Comparison of ENCODE assay signal across 8 mouse cellular contexts in the genomic region with DNA sequence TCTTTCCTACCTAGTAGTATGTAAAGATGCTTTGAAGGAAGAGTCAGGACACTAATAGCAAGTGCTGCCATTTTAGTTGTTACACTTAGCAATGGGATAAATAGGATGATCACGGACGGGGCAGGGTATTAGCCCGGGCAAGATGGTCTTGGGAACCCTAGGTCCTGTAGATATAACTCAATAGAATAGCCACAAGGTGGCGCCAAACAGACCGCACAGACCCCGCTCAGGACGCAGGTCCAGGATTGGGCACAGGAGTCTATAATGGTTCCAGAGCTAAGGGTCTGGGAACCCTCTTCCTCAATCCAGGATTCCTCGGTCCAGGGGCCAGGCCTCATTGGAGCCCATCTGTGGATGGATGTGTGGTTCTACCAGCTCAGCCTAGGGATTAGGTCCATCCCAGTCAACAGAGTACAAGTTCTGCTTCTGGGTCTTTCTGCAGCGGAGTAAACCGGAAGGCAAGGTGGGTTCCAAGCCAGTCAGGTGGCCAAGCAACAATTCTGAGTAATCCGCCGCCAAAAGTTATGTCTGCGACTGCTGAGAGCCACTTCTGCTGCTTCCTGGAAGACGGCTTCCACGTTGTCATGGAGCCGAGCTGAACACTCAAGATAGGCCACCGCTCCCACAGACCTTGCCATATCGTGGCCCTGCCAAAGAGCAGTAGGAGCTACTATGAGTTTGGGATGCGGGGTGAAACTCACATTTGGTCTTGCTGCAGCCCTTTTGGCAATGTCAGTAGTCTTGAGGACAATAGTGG. TPM values are rescaled to one million over a fixed set of nuclear protein-coding genes. Genes with fewer than 3 reads are reported as not detected.
DNase-seq lines count a peak whose midpoint lies in the region; ATAC-seq and TF ChIP-seq lines count a peak whose summit lies in the region.

No protein-coding gene starts in this region.

- peak; percentile 38 for DNase-seq in forebrain, embryonic 14.5 days (ENCODE audit: low spot score)
- DNase-seq in forebrain, embryonic 10.5 days (ENCODE audit: extremely low spot score, low spot score) = no peak
- no peak for DNase-seq in midbrain, postnatal 0 days (ENCODE audit: low spot score)
- peak; percentile 46 for DNase-seq in cerebellum, adult 8-10 months
- peak; percentile 15 for DNase-seq in liver, embryonic 13.5 days
- DNase-seq in thymus, postnatal 36 days = peak; percentile 21
- DNase-seq in Muller cell, postnatal 12 days (ENCODE audit: inconsistent ontology term) = no peak

- H3K9ac ChIP-seq in forebrain, embryonic 14.5 days (ENCODE audit: low read length) = no peak overlapping the region
- H3K9ac ChIP-seq in midbrain, postnatal 0 days (replicated peaks; ENCODE audit: low read length, poor library complexity, severe bottlenecking) = no peak overlapping the region
- H3K9ac ChIP-seq in midbrain, embryonic 15.5 days = no peak overlapping the region
- H3K9ac ChIP-seq in liver, embryonic 13.5 days = no peak overlapping the region

- TF ChIP-seq CTCF in midbrain, postnatal 0 days (IDR thresholded peaks at IDR 0.05) = peak; percentile 46

- no peaks in the 10 kb centered on the region for H3K4me1 ChIP-seq in forebrain, embryonic 14.5 days (ENCODE audit: control insufficient read depth, insufficient read depth, low read length)
- H3K4me1 ChIP-seq in forebrain, embryonic 10.5 days = no peaks in the 10 kb centered on the region
- H3K4me1 ChIP-seq in midbrain, postnatal 0 days (ENCODE audit: insufficient read depth, low read length) = no peaks in the 10 kb centered on the region
- no peaks in the 10 kb centered on the region for H3K4me1 ChIP-seq in midbrain, embryonic 15.5 days
- H3K4me1 ChIP-seq in liver, embryonic 13.5 days (replicated peaks) = peaks cover 2% of the 10 kb centered on the region

- H3K4me3 ChIP-seq in forebrain, embryonic 14.5 days (ENCODE audit: low read depth, low read length) = no peak overlapping the region
- no peak overlapping the region for H3K4me3 ChIP-seq in forebrain, embryonic 10.5 days
- H3K4me3 ChIP-seq in midbrain, postnatal 0 days (ENCODE audit: low read depth, low read length) = no peak overlapping the region
- H3K4me3 ChIP-seq in midbrain, embryonic 15.5 days = no peak overlapping the region
- no peak overlapping the region for H3K4me3 ChIP-seq in liver, embryonic 13.5 days (replicated peaks)

- H3K4me2 ChIP-seq in forebrain, embryonic 14.5 days (ENCODE audit: low read length) = no peak overlapping the region
- H3K4me2 ChIP-seq in midbrain, postnatal 0 days (ENCODE audit: low read depth, low read length, poor library complexity, severe bottlenecking) = no peak overlapping the region
- H3K4me2 ChIP-seq in midbrain, embryonic 15.5 days = no peak overlapping the region
- no peak overlapping the region for H3K4me2 ChIP-seq in liver, embryonic 13.5 days

- no peaks in the 10 kb centered on the region for H3K9me3 ChIP-seq in forebrain, embryonic 14.5 days (replicated peaks; ENCODE audit: control insufficient read depth, low read length)
- H3K9me3 ChIP-seq in forebrain, embryonic 10.5 days = no peaks in the 10 kb centered on the region
- H3K9me3 ChIP-seq in midbrain, postnatal 0 days (ENCODE audit: low read length) = no peaks in the 10 kb centered on the region
- H3K9me3 ChIP-seq in midbrain, embryonic 15.5 days = no peaks in the 10 kb centered on the region
- H3K9me3 ChIP-seq in liver, embryonic 13.5 days (replicated peaks) = no peaks in the 10 kb centered on the region

- no peak for ATAC-seq in forebrain, embryonic 14.5 days
- no peak for ATAC-seq in midbrain, postnatal 0 days (ENCODE audit: low FRiP score)
- ATAC-seq in midbrain, embryonic 15.5 days (replicated peaks) = no peak
- 0 out of 2 replicates have a peak, but pooled peaks have one; percentile 34 for ATAC-seq in liver, embryonic 13.5 days (ENCODE audit: low read depth)

- WGBS in forebrain, embryonic 14.5 days = 75% methylated on average over 19 of the region's 19 CpGs
- 77% methylated on average over 19 of the region's 19 CpGs for WGBS in forebrain, embryonic 10.5 days
- WGBS in midbrain, postnatal 0 days = 75% methylated on average over 19 of the region's 19 CpGs
- 75% methylated on average over 19 of the region's 19 CpGs for WGBS in midbrain, embryonic 15.5 days
- WGBS in liver, embryonic 13.5 days (ENCODE audit: insufficient replicate concordance) = 55% methylated on average over 19 of the region's 19 CpGs

- no peak overlapping the region for H3K27ac ChIP-seq in forebrain, embryonic 14.5 days (ENCODE audit: low read depth, low read length)
- no peak overlapping the region for H3K27ac ChIP-seq in forebrain, embryonic 10.5 days
- H3K27ac ChIP-seq in midbrain, postnatal 0 days (ENCODE audit: low read depth, low read length) = no peak overlapping the region
- H3K27ac ChIP-seq in midbrain, embryonic 15.5 days = no peak overlapping the region
- H3K27ac ChIP-seq in liver, embryonic 13.5 days = no peak overlapping the region

- no peaks in the 10 kb centered on the region for H3K27me3 ChIP-seq in forebrain, embryonic 14.5 days (replicated peaks; ENCODE audit: control insufficient read depth, insufficient read depth, low read length)
- no peaks in the 10 kb centered on the region for H3K27me3 ChIP-seq in forebrain, embryonic 10.5 days (ENCODE audit: poor library complexity, severe bottlenecking)
- H3K27me3 ChIP-seq in midbrain, postnatal 0 days (ENCODE audit: insufficient read depth, low read length) = no peaks in the 10 kb centered on the region
- H3K27me3 ChIP-seq in midbrain, embryonic 15.5 days (replicated peaks) = no peaks in the 10 kb centered on the region
- H3K27me3 ChIP-seq in liver, embryonic 13.5 days = no peaks in the 10 kb centered on the region

- H3K36me3 ChIP-seq in forebrain, embryonic 14.5 days (ENCODE audit: control insufficient read depth, insufficient read depth, low read length) = no peaks in the 10 kb centered on the region
- peaks cover 27% of the 10 kb centered on the region for H3K36me3 ChIP-seq in forebrain, embryonic 10.5 days (replicated peaks)
- H3K36me3 ChIP-seq in midbrain, postnatal 0 days (ENCODE audit: insufficient read depth, low read length) = no peaks in the 10 kb centered on the region
- no peaks in the 10 kb centered on the region for H3K36me3 ChIP-seq in midbrain, embryonic 15.5 days (replicated peaks)
- 0 out of 2 replicates have a peak, but pooled peaks cover 2% of the 10 kb centered on the region for H3K36me3 ChIP-seq in liver, embryonic 13.5 days

RNA-seq across cellular contexts. Expression of a gene that starts 13.4 kb away (rescaled TPM):
- polyA plus RNA-seq in forebrain, embryonic 14.5 days (2014; fragmentation: Nextera tagmentation; extraction: Ambion mirVana) = 6.3 and 8.3 TPM in 2 replicates
- polyA plus RNA-seq in forebrain, embryonic 10.5 days (2016; fragmentation: Nextera tagmentation; extraction: Ambion mirVana) = 20.8 and 23.2 TPM in 2 replicates
- 4.3 and 6.2 TPM in 2 replicates for total RNA-seq in midbrain, postnatal 0 days (2014; rRNA removed)
- 2.7 and 4.5 TPM in 2 replicates for polyA plus RNA-seq in midbrain, postnatal 0 days (2015; fragmentation: Nextera tagmentation; extraction: Ambion mirVana)
- polyA plus RNA-seq in midbrain, embryonic 15.5 days (2015; fragmentation: Nextera tagmentation; extraction: Ambion mirVana) = 5.1 and 5.5 TPM in 2 replicates
- 6.5 and 6.7 TPM in 2 replicates for polyA plus RNA-seq in liver, embryonic 13.5 days (2015; fragmentation: Nextera tagmentation; extraction: Ambion mirVana)

RNA-seq across cellular contexts. Expression of a gene that starts 27.7 kb away (rescaled TPM):
- 29.2 and 36.3 TPM in 2 replicates for polyA plus RNA-seq in forebrain, embryonic 14.5 days (2014; fragmentation: Nextera tagmentation; extraction: Ambion mirVana)
- 55.2 and 57.2 TPM in 2 replicates for polyA plus RNA-seq in forebrain, embryonic 10.5 days (2016; fragmentation: Nextera tagmentation; extraction: Ambion mirVana)
- 64.9 and 103 TPM in 2 replicates for total RNA-seq in midbrain, postnatal 0 days (2014; rRNA removed)
- 17.8 and 18.4 TPM in 2 replicates for polyA plus RNA-seq in midbrain, postnatal 0 days (2015; fragmentation: Nextera tagmentation; extraction: Ambion mirVana)
- 37.0 and 38.8 TPM in 2 replicates for polyA plus RNA-seq in midbrain, embryonic 15.5 days (2015; fragmentation: Nextera tagmentation; extraction: Ambion mirVana)
- 10.9 and 15.4 TPM in 2 replicates for polyA plus RNA-seq in liver, embryonic 13.5 days (2015; fragmentation: Nextera tagmentation; extraction: Ambion mirVana)

RNA-seq across cellular contexts. Expression of a gene that starts 51.5 kb away (rescaled TPM):
- 1.9 TPM in 2 replicates for polyA plus RNA-seq in forebrain, embryonic 14.5 days (2014; fragmentation: Nextera tagmentation; extraction: Ambion mirVana)
- polyA plus RNA-seq in forebrain, embryonic 10.5 days (2016; fragmentation: Nextera tagmentation; extraction: Ambion mirVana) = 2.5 and 3.0 TPM in 2 replicates
- total RNA-seq in midbrain, postnatal 0 days (2014; rRNA removed) = 12.2 and 20.9 TPM in 2 replicates
- polyA plus RNA-seq in midbrain, postnatal 0 days (2015; fragmentation: Nextera tagmentation; extraction: Ambion mirVana) = 7.0 and 7.6 TPM in 2 replicates
- polyA plus RNA-seq in midbrain, embryonic 15.5 days (2015; fragmentation: Nextera tagmentation; extraction: Ambion mirVana) = 3.6 and 4.3 TPM in 2 replicates
- 0.17 and 0.22 TPM in 2 replicates for polyA plus RNA-seq in liver, embryonic 13.5 days (2015; fragmentation: Nextera tagmentation; extraction: Ambion mirVana)

Comparison
In these comparisons a context has a peak if more than half of its experiments do, and no peak if none do; other contexts are left out.
1. DNase-seq: peak in forebrain, embryonic 14.5 days (single experiment), cerebellum, adult 8-10 months (single experiment), liver, embryonic 13.5 days (single experiment) and thymus, postnatal 36 days (2 of 2); none in forebrain, embryonic 10.5 days (single experiment), midbrain, postnatal 0 days (single experiment) and Muller cell, postnatal 12 days (single experiment).